Mouse (Mus musculus) midbrain, embryonic 16.5 days (tissue): ENCODE measurements around the gene Pde4dip. TPM values are rescaled to one million over a fixed set of nuclear protein-coding genes. Genes with fewer than 3 reads are reported as not detected.

Experiments used
- ATAC-seq: fragments of 200-750 bp; cut with Nextera tagmentation; 2 replicates; pipeline ENCODE4 v1.8.0; 2017; ENCODE audit warnings: moderate TSS enrichment
- H3K27ac ChIP-seq: fragments of 300-500 bp; sonication (generic); 2 replicates; pipeline ENCODE4 v1.5.1; 2014; ENCODE audit warnings: mild to moderate bottlenecking, low read length, mixed read lengths
- H3K27me3 ChIP-seq: fragments of 300-500 bp; sonication (generic); 2 replicates; pipeline ENCODE4 v1.6.1; 2014; ENCODE audit warnings: low read depth, low read length, mixed read lengths; ENCODE audit not compliant: control insufficient read depth, insufficient read depth
- H3K36me3 ChIP-seq: fragments of 300-500 bp; sonication (generic); 2 replicates; pipeline ENCODE4 v1.6.1; 2014; ENCODE audit warnings: mild to moderate bottlenecking, low read length, moderate library complexity, mixed read lengths; ENCODE audit not compliant: control insufficient read depth, insufficient read depth
- H3K4me1 ChIP-seq: fragments of 300-500 bp; sonication (generic); 2 replicates; pipeline ENCODE4 v1.6.1; 2014; ENCODE audit warnings: mild to moderate bottlenecking, low read length, mixed read lengths; ENCODE audit not compliant: control insufficient read depth, insufficient read depth
- H3K4me2 ChIP-seq: fragments of 300-500 bp; sonication (generic); 2 replicates; pipeline ENCODE4 v1.6.1; 2014; ENCODE audit warnings: mild to moderate bottlenecking, low read length, mixed read lengths
- H3K4me3 ChIP-seq: fragments of 300-500 bp; sonication (generic); 2 replicates; pipeline ENCODE4 v1.5.1; 2014; ENCODE audit warnings: low read depth, mild to moderate bottlenecking, low read length, moderate library complexity, mixed read lengths
- H3K9ac ChIP-seq: fragments of 300-500 bp; sonication (generic); 2 replicates; pipeline ENCODE4 v1.6.1; 2014; ENCODE audit warnings: low read depth, low read length, mixed read lengths
- H3K9me3 ChIP-seq: fragments of 300-500 bp; sonication (generic); replicated peaks from 2 replicates; pipeline ENCODE4 v1.6.1; 2014; ENCODE audit warnings: mild to moderate bottlenecking, low read length, mixed read lengths; ENCODE audit not compliant: control insufficient read depth, poor library complexity, severe bottlenecking
- WGBS: fragments of 180-500 bp; shearing (Covaris S2); extraction: QIAGEN DNeasy Blood & Tissue Kit; methylation state at CpG from one replicate; pipeline ENCODE4 v1.1.7; 2014; 5-methylcytosine and 5-hydroxymethylcytosine counted together
- polyA plus RNA-seq: library from polyadenylated mRNA; unstranded; fragments of >200 nt; fragmentation: Nextera tagmentation; extraction: Ambion mirVana; gene quantifications from 2 replicates; pipeline ENCODE4 v1.2.1, GENCODE M21; 2015

The Pde4dip gene
- polyA plus RNA-seq, 1 experiment from 2014 or later = 67.5 TPM

DNA sequence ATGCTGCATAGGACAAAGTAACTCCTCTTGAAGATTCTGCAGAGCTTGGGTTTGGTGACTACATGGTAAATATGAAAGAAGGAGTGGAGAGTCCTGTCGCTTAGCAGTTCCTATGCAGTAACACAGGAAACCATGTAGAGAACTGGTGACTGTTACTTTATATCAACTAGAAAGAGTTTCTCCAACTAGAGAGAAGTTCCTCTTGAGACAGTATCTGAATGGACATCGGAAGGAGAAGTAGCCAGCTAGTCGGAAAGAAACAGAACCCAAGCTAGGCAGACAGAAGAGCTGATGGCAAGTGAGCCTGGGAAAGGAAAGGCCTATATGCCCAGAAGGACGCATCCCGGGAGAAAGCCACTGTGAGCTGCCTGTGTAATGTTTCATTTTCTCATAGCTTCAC is 127.3 kb downstream of the Pde4dip start:
- Histone ChIP-seq H3K9ac (no peak overlapping the region), H3K27me3 (no peaks in the 10 kb centered on the region), H3K27ac (no peak overlapping the region), H3K9me3 (no peaks in the 10 kb centered on the region), H3K4me2 (no peak overlapping the region), H3K36me3 (peaks cover 18% of the 10 kb centered on the region), H3K4me3 (no peak overlapping the region), H3K4me1 (peaks cover 38% of the 10 kb centered on the region)
- ATAC-seq = no peak
- 95% methylated on average over 5 of the region's 5 CpGs for WGBS

DNA sequence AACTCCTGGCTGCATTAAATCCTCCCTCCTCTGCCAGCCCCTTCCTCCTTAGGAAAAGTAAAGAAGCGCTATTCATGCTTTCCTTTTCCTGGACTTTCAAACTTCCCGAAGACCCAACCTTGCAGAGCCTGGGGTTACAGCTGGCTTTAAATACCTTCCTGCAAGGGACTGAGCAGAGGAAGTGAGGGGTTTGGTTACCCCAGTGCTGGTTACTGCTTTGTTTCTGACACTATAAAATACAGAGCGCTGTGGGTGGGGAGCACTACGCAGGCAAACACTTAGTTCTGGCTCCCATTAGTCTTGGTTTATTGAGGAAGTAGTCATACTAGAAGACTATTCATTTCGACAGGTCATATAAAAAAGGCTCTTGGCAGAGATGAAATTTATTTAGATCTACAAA is 128.7 kb downstream of the Pde4dip start:
- no peak overlapping the region for H3K9ac ChIP-seq
- H3K9me3 ChIP-seq = no peaks in the 10 kb centered on the region
- ATAC-seq = no peak
- peaks cover 29% of the 10 kb centered on the region for H3K4me1 ChIP-seq
- WGBS = 97% methylated on average over 5 of the region's 5 CpGs
- no peaks in the 10 kb centered on the region for H3K27me3 ChIP-seq
- no peak overlapping the region for H3K4me2 ChIP-seq
- peaks cover 26% of the 10 kb centered on the region for H3K36me3 ChIP-seq
- no peak overlapping the region for H3K27ac ChIP-seq
- no peak overlapping the region for H3K4me3 ChIP-seq

DNA sequence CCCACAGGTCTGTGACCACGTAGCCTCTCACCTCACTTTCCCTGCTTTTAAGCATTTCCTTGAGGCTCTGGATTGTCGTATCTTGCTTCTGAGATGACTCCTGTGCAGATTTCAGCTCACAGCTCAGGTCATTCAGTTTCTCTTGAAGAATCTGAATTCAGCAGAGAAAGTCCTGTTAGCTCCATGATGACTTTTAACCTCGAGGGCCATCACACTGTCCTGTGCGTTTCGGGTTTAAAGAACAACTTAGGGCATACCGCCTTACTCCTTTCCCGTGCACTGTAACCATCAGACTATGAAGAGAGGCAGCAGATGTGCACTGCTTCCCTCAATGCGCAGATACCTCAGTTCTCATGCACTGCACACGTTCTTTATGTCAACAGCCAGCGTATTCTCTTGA is 131.0 kb downstream of the Pde4dip start:
- Histone ChIP-seq H3K36me3 (peaks cover 42% of the 10 kb centered on the region), H3K9ac (no peak overlapping the region), H3K4me1 (peaks cover 10% of the 10 kb centered on the region), H3K9me3 (no peaks in the 10 kb centered on the region), H3K4me2 (no peak overlapping the region), H3K4me3 (no peak overlapping the region), H3K27me3 (no peaks in the 10 kb centered on the region), H3K27ac (no peak overlapping the region)
- no peak for ATAC-seq
- WGBS = 94% methylated on average over 10 of the region's 10 CpGs

DNA sequence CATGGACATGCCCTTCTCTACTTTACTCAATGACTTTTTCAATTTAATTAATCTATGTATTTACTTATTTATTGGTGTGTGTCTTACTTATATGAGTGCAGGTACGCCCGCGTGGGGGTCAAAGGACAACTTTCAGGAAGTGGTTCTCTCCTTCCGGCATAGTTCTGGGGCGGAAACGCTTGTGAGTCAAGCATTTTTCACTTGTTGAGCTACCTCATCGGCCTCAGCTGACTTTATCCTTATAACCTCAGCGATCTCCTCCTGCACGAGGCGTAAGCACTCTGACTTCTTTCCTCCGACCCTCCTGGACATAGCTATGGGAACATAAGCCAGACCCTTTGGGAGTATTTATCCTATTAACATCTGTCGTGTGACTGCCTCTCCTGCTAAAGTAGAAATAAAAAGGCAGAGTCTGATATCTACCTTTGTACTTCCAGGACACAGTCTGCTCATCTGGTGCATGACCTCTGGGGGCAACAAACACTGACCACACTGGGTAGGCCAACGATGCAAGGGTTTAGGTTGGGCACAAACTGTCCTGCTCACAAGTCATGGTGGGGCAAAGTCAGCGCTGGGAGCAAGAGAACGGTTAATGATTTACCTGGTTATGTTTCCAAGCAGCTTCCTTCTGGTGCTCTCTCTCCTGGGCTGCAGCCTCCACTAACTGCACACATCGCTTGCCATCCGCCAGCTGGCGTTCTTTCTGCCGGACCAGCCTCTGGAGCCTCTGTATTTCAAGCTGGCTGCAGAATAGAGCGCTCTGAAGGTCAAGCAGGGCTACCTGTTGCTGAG is 132.0 kb downstream of the Pde4dip start:
- Histone ChIP-seq H3K27ac (no peak overlapping the region), H3K9ac (no peak overlapping the region), H3K36me3 (peaks cover 51% of the 10 kb centered on the region), H3K4me1 (no peaks in the 10 kb centered on the region), H3K9me3 (no peaks in the 10 kb centered on the region), H3K4me3 (no peak overlapping the region), H3K27me3 (no peaks in the 10 kb centered on the region), H3K4me2 (no peak overlapping the region)
- 95% methylated on average over 20 of the region's 20 CpGs for WGBS
- ATAC-seq = no peak

DNA sequence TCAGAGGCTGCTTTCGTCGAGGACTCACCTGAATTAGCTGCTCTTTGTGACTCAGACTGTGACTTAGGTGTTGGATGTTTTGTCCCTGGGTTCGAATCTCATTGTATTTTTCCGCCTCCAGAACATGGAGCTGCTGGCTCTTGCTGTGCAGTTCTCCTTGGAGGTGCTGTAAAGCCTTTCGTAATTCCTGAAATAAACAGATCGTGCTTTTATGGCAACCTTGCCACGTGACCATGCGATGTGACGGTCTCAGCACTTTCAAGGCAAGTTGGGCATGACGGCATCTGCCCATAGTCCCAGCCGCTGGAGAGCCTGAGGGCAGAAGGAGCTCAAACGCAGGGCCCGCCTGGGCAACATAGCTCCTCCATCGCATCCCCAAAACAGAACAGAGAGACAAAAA is 133.1 kb downstream of the Pde4dip start:
- no peaks in the 10 kb centered on the region for H3K27me3 ChIP-seq
- peaks cover 60% of the 10 kb centered on the region for H3K36me3 ChIP-seq
- 94% methylated on average over 14 of the region's 14 CpGs for WGBS
- no peaks in the 10 kb centered on the region for H3K9me3 ChIP-seq
- no peak for ATAC-seq
- H3K4me3 ChIP-seq = no peak overlapping the region
- no peak overlapping the region for H3K27ac ChIP-seq
- no peak overlapping the region for H3K9ac ChIP-seq
- no peak overlapping the region for H3K4me2 ChIP-seq
- no peaks in the 10 kb centered on the region for H3K4me1 ChIP-seq

DNA sequence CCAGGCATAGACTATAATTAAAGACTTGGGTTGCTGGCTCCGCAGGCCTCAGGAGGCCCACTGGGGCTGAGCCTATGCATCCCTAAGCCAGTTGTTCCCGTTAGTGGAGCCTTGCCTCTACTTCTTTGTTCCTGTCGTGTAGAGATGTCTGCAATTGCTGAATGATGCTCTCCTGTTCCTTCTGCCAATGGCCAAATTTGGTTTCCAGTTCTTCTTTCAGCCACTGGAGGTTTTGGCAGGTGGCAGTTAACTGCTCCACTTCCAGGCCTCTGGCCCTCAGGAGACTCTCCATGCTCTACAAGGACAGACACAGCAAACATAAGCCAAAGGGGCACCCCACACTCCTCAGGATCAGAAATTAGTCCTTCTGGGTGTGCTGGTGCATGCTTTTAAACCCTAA is 135.6 kb downstream of the Pde4dip start:
- 78% methylated on average over 3 of the region's 3 CpGs for WGBS
- H3K4me3 ChIP-seq = no peak overlapping the region
- H3K4me2 ChIP-seq = no peak overlapping the region
- no peaks in the 10 kb centered on the region for H3K27me3 ChIP-seq
- no peaks in the 10 kb centered on the region for H3K9me3 ChIP-seq
- no peak for ATAC-seq
- no peaks in the 10 kb centered on the region for H3K4me1 ChIP-seq
- peaks cover 77% of the 10 kb centered on the region for H3K36me3 ChIP-seq
- no peak overlapping the region for H3K9ac ChIP-seq
- H3K27ac ChIP-seq = no peak overlapping the region

DNA sequence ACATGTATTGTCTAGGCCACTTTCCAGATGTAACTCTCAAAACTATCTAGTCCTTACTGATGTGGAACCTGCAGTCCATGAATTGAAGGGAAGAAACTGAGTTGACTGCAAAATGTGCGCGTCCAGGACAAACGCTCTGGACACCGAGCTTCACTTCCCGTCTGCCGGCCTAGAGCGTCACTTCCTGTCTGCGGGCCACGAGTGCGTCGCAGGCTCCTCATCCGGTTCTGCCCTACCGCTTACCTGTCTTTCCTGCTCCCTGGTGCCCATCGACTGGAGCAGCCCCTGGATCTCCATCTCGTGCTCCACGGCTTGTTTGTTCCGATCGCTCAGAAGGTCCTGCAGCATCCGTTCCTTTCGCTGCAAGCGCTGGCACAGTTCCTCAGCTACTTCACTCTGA is 136.9 kb downstream of the Pde4dip start:
- 95% methylated on average over 21 of the region's 21 CpGs for WGBS

DNA sequence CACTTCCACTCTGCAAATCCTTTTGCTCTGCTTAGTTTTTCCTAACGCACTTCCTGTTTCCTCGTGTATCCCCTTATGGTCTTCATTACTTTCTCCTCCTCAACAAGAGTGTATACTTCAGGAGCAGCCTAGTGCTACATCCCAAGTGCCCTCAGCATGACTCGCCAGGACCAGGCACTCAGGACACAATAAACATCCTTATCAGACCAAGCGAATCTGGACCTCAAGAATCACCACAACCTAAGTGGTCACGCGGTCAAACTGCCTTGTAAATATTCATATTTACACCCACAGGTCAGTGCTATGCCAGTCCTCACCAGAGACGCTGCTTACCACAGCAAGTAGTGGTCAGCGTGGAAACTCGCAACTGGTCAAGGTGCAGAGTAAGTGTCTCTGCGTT is 139.7 kb downstream of the Pde4dip start:
- no peak overlapping the region for H3K4me3 ChIP-seq
- no peak overlapping the region for H3K4me2 ChIP-seq
- no peaks in the 10 kb centered on the region for H3K9me3 ChIP-seq
- H3K4me1 ChIP-seq = no peaks in the 10 kb centered on the region
- WGBS = 94% methylated on average over 10 of the region's 10 CpGs
- no peak overlapping the region for H3K27ac ChIP-seq
- no peak for ATAC-seq
- peaks cover 70% of the 10 kb centered on the region for H3K36me3 ChIP-seq
- H3K9ac ChIP-seq = no peak overlapping the region
- H3K27me3 ChIP-seq = no peaks in the 10 kb centered on the region

More for the DNA sequence above, 136.9 kb downstream of the Pde4dip start:
- no peak for ATAC-seq
- Histone ChIP-seq H3K4me3 (no peak overlapping the region), H3K27ac (no peak overlapping the region), H3K27me3 (no peaks in the 10 kb centered on the region), H3K9ac (no peak overlapping the region), H3K4me2 (no peak overlapping the region), H3K36me3 (peaks cover 75% of the 10 kb centered on the region), H3K9me3 (no peaks in the 10 kb centered on the region), H3K4me1 (no peaks in the 10 kb centered on the region)

DNA sequence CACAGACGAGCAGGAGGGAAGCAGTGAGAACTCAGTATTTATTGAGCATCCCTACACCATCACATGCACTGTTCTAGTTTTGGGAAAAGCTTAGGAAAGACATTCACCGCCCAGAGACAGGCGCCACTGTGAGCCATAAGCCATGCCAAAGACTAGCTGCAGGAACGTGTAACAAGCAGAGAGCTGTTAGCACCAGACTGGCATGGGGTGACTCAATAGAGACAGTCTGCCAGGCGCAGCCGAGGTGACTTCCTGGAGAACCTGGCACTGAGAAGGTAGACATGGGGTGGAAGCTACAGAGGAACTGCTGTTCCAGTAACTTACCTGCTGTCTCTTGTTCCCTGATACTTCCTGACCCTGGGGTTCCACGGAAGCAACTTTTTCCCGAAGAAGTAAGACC is 145.7 kb downstream of the Pde4dip start:
- no peak for ATAC-seq
- H3K27me3 ChIP-seq = no peaks in the 10 kb centered on the region
- peaks cover 67% of the 10 kb centered on the region for H3K36me3 ChIP-seq
- H3K27ac ChIP-seq = no peak overlapping the region
- H3K9ac ChIP-seq = no peak overlapping the region
- H3K4me1 ChIP-seq = no peaks in the 10 kb centered on the region
- H3K4me2 ChIP-seq = no peak overlapping the region
- H3K4me3 ChIP-seq = no peak overlapping the region
- no peaks in the 10 kb centered on the region for H3K9me3 ChIP-seq
- 96% methylated on average over 8 of the region's 8 CpGs for WGBS
